Mouse (Mus musculus) MEL (cell line): ENCODE results near the gene Ankrd40. TPM values are rescaled to one million over a fixed set of nuclear protein-coding genes. Genes with fewer than 3 reads are reported as not detected.

ENCODE experiments used
- DNase-seq: peaks from one replicate; pipeline ENCODE4 v3.0.0; 2011; ENCODE audit warnings: low read depth, low spot score
- H3K27ac ChIP-seq: 2 replicates; pipeline ENCODE4 v1.5.1; 2012; ENCODE audit warnings: low read depth, mild to moderate bottlenecking, control low read depth, low read length, moderate library complexity; ENCODE audit not compliant: control insufficient read depth
- H3K27me3 ChIP-seq, 2 experiments: fragments of 150-350 bp in 1 of 2; sonication (generic) in 1 of 2; 2 replicates each; pipeline ENCODE4 v1.6.1; 2012; ENCODE audit warnings: low read length in 2 of 2, mild to moderate bottlenecking in 2 of 2, improper control_type of control experiment in 1 of 2, moderate library complexity in 1 of 2; ENCODE audit not compliant: insufficient read depth in 2 of 2, control insufficient read depth in 1 of 2
- H3K36me3 ChIP-seq, 2 experiments: 2 replicates each; pipeline ENCODE4 v1.6.1; 2012 to 2014; ENCODE audit warnings: low read length in 2 of 2, improper control_type of control experiment in 1 of 2, inconsistent platforms in 1 of 2, mild to moderate bottlenecking in 1 of 2; ENCODE audit not compliant: insufficient read depth in 2 of 2, control insufficient read depth in 1 of 2
- H3K4me1 ChIP-seq, 2 experiments: fragments of 150-350 bp in 1 of 2; sonication (generic) in 1 of 2; 2 replicates each; pipeline ENCODE4 v1.6.1; 2012; ENCODE audit warnings: low read length in 2 of 2, improper control_type of control experiment in 1 of 2, mild to moderate bottlenecking in 1 of 2; ENCODE audit not compliant: insufficient read depth in 2 of 2, control insufficient read depth in 1 of 2
- H3K4me3 ChIP-seq, 2 experiments: fragments of 150-350 bp in 1 of 2; sonication (generic) in 1 of 2; 2 replicates each; pipeline ENCODE4 v1.5.1; 2012; ENCODE audit warnings: low read depth in 2 of 2, low read length in 2 of 2, mild to moderate bottlenecking in 2 of 2, moderate library complexity in 2 of 2, control low read depth in 1 of 2, improper control_type of control experiment in 1 of 2; ENCODE audit not compliant: control insufficient read depth in 1 of 2, insufficient read depth in 1 of 2
- H3K79me2 ChIP-seq: 2 replicates; pipeline ENCODE4 v1.6.1; 2012; ENCODE audit warnings: mild to moderate bottlenecking, low read length, moderate library complexity; ENCODE audit not compliant: control insufficient read depth, poor library complexity, insufficient read depth
- H3K9ac ChIP-seq: 2 replicates; pipeline ENCODE4 v1.6.1; 2012; ENCODE audit warnings: low read depth, mild to moderate bottlenecking, control low read depth, low read length, moderate library complexity; ENCODE audit not compliant: control insufficient read depth, poor library complexity, severe bottlenecking
- H3K9me3 ChIP-seq: fragments of 150-350 bp; sonication (generic); replicated peaks from 2 replicates; pipeline ENCODE4 v1.6.1; 2012; ENCODE audit warnings: mild to moderate bottlenecking, low read length, improper control_type of control experiment, moderate library complexity; ENCODE audit not compliant: insufficient read depth
- CHD1 ChIP-seq: IDR thresholded peaks from 2 replicates; pipeline ENCODE4 v1.6.1; 2012; ENCODE audit warnings: low read depth, mild to moderate bottlenecking, inconsistent platforms, low read length, improper control_type of control experiment
- ELF1 ChIP-seq: IDR thresholded peaks from 2 replicates; pipeline ENCODE4 v1.6.1; 2014; ENCODE audit warnings: low read depth, mild to moderate bottlenecking, inconsistent platforms, low read length, improper control_type of control experiment, moderate library complexity
- HCFC1 ChIP-seq: IDR thresholded peaks from 2 replicates; pipeline ENCODE4 v1.6.1; 2012; ENCODE audit warnings: low read depth, mild to moderate bottlenecking, inconsistent platforms, low read length, improper control_type of control experiment, moderate library complexity
- JUND ChIP-seq: IDR thresholded peaks from 2 replicates; pipeline ENCODE4 v1.6.1; 2011; ENCODE audit warnings: low read depth, mild to moderate bottlenecking, improper control_type of control experiment, low read length
- KAT2A ChIP-seq: conservative IDR thresholded peaks from 2 replicates; pipeline ENCODE4 v1.6.1; 2012; ENCODE audit warnings: low read depth, low read length, improper control_type of control experiment, inconsistent platforms
- MAFK ChIP-seq: IDR thresholded peaks from 2 replicates; pipeline ENCODE4 v1.6.1; 2011; ENCODE audit warnings: low read depth, mild to moderate bottlenecking, low read length, improper control_type of control experiment, borderline replicate concordance
- MYC ChIP-seq: IDR thresholded peaks from 2 replicates; pipeline ENCODE4 v1.6.1; 2011; ENCODE audit warnings: low read depth, mild to moderate bottlenecking, low read length, improper control_type of control experiment, moderate library complexity
- POLR2AphosphoS2 ChIP-seq: IDR thresholded peaks from 2 replicates; pipeline ENCODE4 v1.6.1; 2011; ENCODE audit warnings: low read length, improper control_type of control experiment
- RAD21 ChIP-seq: IDR thresholded peaks from 2 replicates; pipeline ENCODE4 v1.6.1; 2011; ENCODE audit warnings: mild to moderate bottlenecking, low read depth, low read length, improper control_type of control experiment
- TAL1 ChIP-seq: IDR thresholded peaks from 2 replicates; pipeline ENCODE4 v1.6.1; 2012; ENCODE audit warnings: mild to moderate bottlenecking, inconsistent platforms, low read length, moderate library complexity, mixed read lengths
- TCF12 ChIP-seq: IDR thresholded peaks from 2 replicates; pipeline ENCODE4 v1.6.1; 2014; ENCODE audit warnings: low read depth, mild to moderate bottlenecking, inconsistent platforms, low read length, improper control_type of control experiment, moderate library complexity
- USF2 ChIP-seq, 2 experiments: IDR thresholded peaks; 2 replicates each; pipeline ENCODE4 v1.6.1; 2011 to 2012; ENCODE audit warnings: improper control_type of control experiment in 2 of 2, low read length in 2 of 2, borderline replicate concordance in 1 of 2, inconsistent platforms in 1 of 2, low read depth in 1 of 2, mild to moderate bottlenecking in 1 of 2; ENCODE audit not compliant: insufficient read depth in 1 of 2
- polyA plus RNA-seq, 2 experiments: library from polyadenylated mRNA; stranded (reverse) in 1 of 2; unstranded in 1 of 2; fragments of >175 nt in 1 of 2; fragments of >200 nt in 1 of 2; gene quantifications; 2 replicates each; pipeline versions ENCODE4 v1.2.1 to v1.2.4; 2012; ENCODE audit warnings: low replicate concordance in 2 of 2, low read depth in 1 of 2; ENCODE audit not compliant: insufficient read length in 2 of 2, insufficient read depth in 1 of 2, missing spikeins in 1 of 2
- total RNA-seq: library from RNA; depleted of rRNA; stranded (reverse); fragments of 300-350 nt; gene quantifications from 2 replicates; pipeline ENCODE4 v1.2.3, GENCODE M21; 2012

The Ankrd40 gene
- total and polyA plus RNA-seq, 3 experiments, result 37.1 to 60.0 TPM; not detected in 1

DNA sequence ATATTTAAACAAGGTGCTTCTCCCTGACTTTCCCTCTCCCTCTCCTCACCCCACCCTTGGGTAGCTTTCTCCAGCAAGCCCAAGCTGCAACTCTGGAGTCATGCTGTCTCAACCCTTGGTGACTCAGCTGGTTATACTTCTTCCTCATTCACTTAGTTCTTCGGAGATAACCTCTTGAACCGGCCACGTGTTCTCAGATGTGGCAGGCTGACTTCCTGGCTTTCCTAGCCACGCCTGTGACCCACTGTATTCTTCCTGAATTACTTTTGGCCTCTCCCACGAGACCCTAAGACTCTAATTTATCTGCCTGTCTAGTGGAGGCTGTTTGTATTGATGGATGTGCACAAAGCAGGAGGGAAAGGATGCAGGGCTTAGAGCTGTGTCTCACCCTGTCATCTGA is 43.0 kb downstream of the Ankrd40 start (continued):
- TF ChIP-seq ELF1 (peak; percentile 89), MAFK (peak; percentile 67), TCF12 (peak; percentile 47; the same call in 1 of the 2 replicates), USF2 (IDR thresholded peaks at IDR 0.05; ENCODE audit: borderline replicate concordance in 1 of 2, insufficient read depth in 1 of 2, low read depth in 1 of 2, low read length in 2 of 2) (peak in 1 of 2 experiments; percentile 62; a peak in 2 of 4 replicates)

DNA sequence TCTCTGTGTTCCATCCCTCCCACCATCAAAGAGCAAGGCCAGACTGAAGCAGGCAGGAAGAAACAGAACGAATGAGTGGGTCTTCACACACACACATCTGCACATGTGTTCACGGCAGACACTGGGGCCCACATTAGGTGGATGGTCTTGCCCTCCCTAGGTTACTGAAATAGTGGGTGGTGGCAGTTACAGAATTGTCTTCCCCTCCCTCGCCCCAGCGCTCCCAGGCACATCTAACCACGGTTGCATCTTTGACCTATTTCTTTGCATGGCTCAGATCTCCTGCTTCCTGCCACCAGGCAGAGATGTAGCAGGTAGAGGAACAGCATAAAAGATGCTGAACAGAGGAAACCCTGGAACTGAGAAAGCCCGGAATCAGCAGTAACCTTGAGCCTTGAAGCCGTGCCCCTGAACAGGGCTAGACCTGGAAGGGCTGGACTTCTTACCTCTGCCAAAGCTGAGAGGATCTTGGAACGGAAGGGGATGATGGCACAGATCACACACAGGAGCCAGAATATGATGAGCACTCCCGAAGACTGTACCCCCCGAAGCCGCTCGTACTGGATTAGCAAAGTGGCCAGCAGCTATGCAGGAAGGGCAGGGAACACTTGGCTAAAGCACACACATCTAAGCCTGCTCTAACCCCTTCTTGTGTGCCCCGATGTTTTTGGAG is 46.6 kb downstream of the Ankrd40 start:
- no peaks in the 10 kb centered on the region for H3K79me2 ChIP-seq

DNA sequence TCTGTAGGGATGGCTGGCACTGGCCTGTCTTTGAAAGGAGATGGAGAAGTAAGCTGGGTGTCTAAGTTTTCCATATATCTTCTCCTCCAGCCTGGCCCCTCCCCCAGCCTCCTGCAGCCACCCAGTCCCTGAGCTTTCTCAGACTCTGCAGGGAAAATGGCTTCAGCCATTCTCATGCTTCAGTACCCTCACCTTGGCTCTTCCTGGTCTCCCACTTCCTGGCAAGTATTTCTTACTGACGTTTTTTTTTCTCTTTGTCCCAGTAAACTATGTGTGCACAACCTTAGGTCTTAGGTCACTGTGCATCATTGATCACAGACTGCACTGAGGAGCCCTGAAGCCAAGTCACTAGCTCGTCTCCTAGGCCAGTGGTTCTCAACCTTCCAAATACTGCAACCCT is 51.3 kb downstream of the Ankrd40 start:
- H3K9ac ChIP-seq, result no peak overlapping the region
- DNase-seq, result no peak
- H3K36me3 ChIP-seq, result no peaks in the 10 kb centered on the region
- no peaks in the 10 kb centered on the region for H3K4me1 ChIP-seq
- H3K4me3 ChIP-seq, result no peak overlapping the region
- H3K27ac ChIP-seq, result no peak overlapping the region
- H3K9me3 ChIP-seq, result no peaks in the 10 kb centered on the region
- H3K27me3 ChIP-seq, result peaks cover 6 to 15% of the 10 kb centered on the region in 2 experiments; a peak in 3 of 4 replicates
- H3K79me2 ChIP-seq, result no peaks in the 10 kb centered on the region
- TF ChIP-seq KAT2A (no peak), TAL1 (no peak), RAD21 (no peak), ELF1 (no peak), CHD1 (no peak), MYC (no peak), POLR2AphosphoS2 (no peak)

More for the DNA sequence above, 46.6 kb downstream of the Ankrd40 start:
- no peak overlapping the region for H3K9ac ChIP-seq
- DNase-seq, result no peak
- no peaks in the 10 kb centered on the region; a peak in 1 of 4 replicates for H3K27me3 ChIP-seq
- H3K4me3 ChIP-seq, result no peak overlapping the region
- peaks cover 14 to 23% of the 10 kb centered on the region in 2 experiments for H3K4me1 ChIP-seq
- TF ChIP-seq JUND (no peak), HCFC1 (no peak)
- no peaks in the 10 kb centered on the region for H3K9me3 ChIP-seq
- no peak overlapping the region for H3K27ac ChIP-seq
- peaks cover 0 to 17% of the 10 kb centered on the region in 2 experiments; a peak in 2 of 4 replicates for H3K36me3 ChIP-seq
